Mouse (Mus musculus) olfactory bulb, adult 2 months (tissue): ENCODE measurements around the gene Atp5g2.

Experiments used
- CTCF ChIP-seq: fragments of 200-500 bp; IDR thresholded peaks from 2 replicates; pipeline ENCODE4 v1.5.1; 2012; ENCODE audit warnings: low read depth, mild to moderate bottlenecking, low read length, moderate library complexity; ENCODE audit not compliant: insufficient read depth
- POLR2A ChIP-seq: fragments of 200-500 bp; IDR thresholded peaks from 2 replicates; pipeline ENCODE4 v1.6.1; 2012; ENCODE audit warnings: mild to moderate bottlenecking, low read depth, low read length, moderate library complexity; ENCODE audit not compliant: insufficient read depth

GRCm38 (mm10) chr15:102692991-102693411 lies 20.8 kb upstream of the Atp5g2 start:
- TF ChIP-seq CTCF, result peak; percentile 94
- 0 out of 2 replicates have a peak, but pooled peaks have one; percentile 11 for TF ChIP-seq POLR2A
